Mouse (Mus musculus) embryonic fibroblast, embryonic 13.5 days (primary cell): ENCODE measurements around the gene Stk17b. TPM values are rescaled to one million over a fixed set of nuclear protein-coding genes. Genes with fewer than 3 reads are reported as not detected.
"Not testable (repeated sequence)": the region's sequence is repeated elsewhere in the genome, so short reads cannot be mapped to it uniquely, and the experiment has no call there.

ENCODE experiments used
- H3K27ac ChIP-seq: 2 replicates; pipeline ENCODE4 v1.5.1; 2012; ENCODE audit warnings: low read length, control low read depth, inconsistent platforms; ENCODE audit not compliant: insufficient read depth
- H3K4me1 ChIP-seq: 2 replicates; pipeline ENCODE4 v1.6.1; 2011; ENCODE audit warnings: low read length; ENCODE audit not compliant: control insufficient read depth, insufficient read depth
- H3K4me3 ChIP-seq: 2 replicates; pipeline ENCODE4 v1.5.1; 2011; ENCODE audit warnings: mild to moderate bottlenecking, control low read depth, low read length; ENCODE audit not compliant: insufficient read depth
- CTCF ChIP-seq: IDR thresholded peaks from 2 replicates; pipeline ENCODE4 v1.5.1; 2011; ENCODE audit warnings: mild to moderate bottlenecking, control low read depth, low read length, moderate library complexity, borderline replicate concordance; ENCODE audit not compliant: insufficient read depth
- POLR2A ChIP-seq: IDR thresholded peaks from 2 replicates; pipeline ENCODE4 v1.6.1; 2011; ENCODE audit warnings: low read depth, mild to moderate bottlenecking, control low read depth, low read length, moderate library complexity
- polyA plus RNA-seq: library from polyadenylated mRNA; stranded (reverse); fragments of >200 nt; gene quantifications from 2 replicates; pipeline ENCODE4 v1.2.4, GENCODE M21; 2011; ENCODE audit warnings: low read depth; ENCODE audit not compliant: missing spikeins, insufficient read length

Stk17b gene
- polyA plus RNA-seq, 1 experiment: 52.9 TPM

DNA sequence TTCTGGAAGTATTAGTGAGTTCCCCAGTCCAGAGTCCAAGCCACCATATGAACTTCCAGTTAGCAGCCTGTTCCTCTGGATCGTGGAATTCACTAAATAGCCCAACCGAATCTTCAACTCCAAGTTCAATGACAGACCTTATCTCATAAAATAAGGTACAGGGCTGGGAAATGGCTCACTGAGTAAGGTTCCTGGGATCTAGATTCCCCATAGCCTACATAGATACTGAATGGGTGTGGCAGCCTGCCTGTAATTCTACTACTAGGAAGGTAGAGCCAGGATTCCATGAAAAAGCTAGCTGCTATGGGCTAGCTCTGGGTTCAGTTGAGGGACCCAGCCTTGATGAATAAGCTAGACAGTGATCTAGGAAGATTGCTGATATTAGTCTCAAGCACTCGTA, 48.4 kb downstream of the Stk17b start:
- Histone ChIP-seq H3K27ac (no peak overlapping the region), H3K4me3 (no peak overlapping the region), H3K4me1 (no peaks in the 10 kb centered on the region)
- no peak for TF ChIP-seq CTCF
- no peak for TF ChIP-seq POLR2A

DNA sequence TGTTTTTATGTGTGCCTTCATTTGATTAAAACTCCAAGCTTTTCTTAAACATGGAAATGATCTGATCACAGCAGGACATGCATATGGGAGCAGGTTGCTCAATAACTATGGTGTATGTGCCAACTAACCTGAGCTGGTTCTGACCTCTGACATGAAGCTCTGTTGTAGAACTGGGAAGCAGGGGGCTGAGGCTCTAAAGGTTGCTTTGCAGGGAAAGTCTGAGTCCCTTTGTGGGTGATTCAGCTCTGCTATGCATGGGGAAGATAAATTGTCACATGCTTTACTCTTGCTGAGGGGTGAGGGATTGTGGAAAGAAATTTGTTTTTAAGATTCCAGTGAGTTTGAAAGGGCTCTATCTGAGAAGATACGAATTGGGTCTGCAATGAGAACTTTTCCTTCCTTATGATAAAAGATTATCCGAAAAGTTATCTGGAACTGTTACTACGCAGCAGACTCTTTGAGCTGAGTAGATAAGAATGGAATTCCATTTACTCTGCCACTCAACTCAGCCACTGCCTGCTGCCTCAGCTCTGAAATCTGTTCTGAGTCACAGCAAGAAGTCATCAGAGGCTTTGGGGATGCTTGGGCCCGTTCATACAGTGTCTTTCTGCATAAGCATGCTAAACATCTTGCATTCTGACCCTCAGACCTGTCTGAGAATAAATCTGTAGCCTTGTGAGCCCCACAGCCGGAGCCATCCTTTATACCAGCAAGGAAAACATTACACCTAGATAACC, 56.4 kb downstream of the Stk17b start:
- Histone ChIP-seq H3K4me1 (peaks cover 11% of the 10 kb centered on the region), H3K4me3 (no peak overlapping the region), H3K27ac (0 out of 2 replicates have a peak overlapping the region, but pooled peaks have one; percentile 9)
- TF ChIP-seq POLR2A (no peak), CTCF (no peak)

DNA sequence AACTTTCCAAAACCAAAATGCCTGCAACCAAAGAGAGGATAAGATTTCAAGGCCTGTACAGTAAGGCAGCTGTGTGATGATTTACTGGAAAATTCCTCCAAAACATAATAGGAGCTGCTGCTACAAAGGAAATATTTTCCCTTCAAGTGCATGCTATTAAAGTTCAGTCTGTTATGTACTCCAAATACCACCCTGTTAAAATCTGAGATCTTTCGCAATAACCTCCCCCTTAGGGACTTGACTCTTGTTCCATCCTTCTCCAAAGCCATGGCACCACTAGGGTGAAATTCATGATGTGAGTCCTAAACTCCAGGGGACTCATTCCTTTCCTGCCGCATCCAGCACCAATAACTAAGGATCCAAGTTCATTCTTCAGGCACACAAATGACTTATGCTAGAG, 58.1 kb downstream of the Stk17b start:
- TF ChIP-seq CTCF (no peak), POLR2A (no peak)
- H3K4me3 ChIP-seq: no peak overlapping the region
- no peak overlapping the region for H3K27ac ChIP-seq
- peaks cover 11% of the 10 kb centered on the region for H3K4me1 ChIP-seq

DNA sequence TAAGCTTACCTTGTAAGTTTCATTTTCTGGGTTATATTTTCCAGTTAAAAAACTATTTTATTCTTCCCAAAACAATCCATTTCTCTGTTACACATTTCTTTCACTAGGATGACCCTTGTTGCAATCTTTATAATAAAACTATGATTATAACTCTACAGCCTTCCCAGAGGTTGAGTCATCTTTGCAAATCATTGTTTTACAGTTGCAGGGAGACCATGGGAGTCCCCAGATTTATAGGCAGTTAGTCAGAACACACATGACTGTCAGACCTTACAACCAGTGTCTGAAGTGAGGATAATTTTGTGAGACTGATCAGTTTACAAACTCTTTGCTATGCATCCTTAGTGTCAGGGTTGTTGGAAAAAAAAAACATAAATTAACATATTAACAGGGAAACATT, 63.7 kb downstream of the Stk17b start:
- Histone ChIP-seq H3K27ac (peak overlapping the region; percentile 69), H3K4me3 (no peak overlapping the region), H3K4me1 (peaks cover 3% of the 10 kb centered on the region)
- no peak for TF ChIP-seq CTCF

DNA sequence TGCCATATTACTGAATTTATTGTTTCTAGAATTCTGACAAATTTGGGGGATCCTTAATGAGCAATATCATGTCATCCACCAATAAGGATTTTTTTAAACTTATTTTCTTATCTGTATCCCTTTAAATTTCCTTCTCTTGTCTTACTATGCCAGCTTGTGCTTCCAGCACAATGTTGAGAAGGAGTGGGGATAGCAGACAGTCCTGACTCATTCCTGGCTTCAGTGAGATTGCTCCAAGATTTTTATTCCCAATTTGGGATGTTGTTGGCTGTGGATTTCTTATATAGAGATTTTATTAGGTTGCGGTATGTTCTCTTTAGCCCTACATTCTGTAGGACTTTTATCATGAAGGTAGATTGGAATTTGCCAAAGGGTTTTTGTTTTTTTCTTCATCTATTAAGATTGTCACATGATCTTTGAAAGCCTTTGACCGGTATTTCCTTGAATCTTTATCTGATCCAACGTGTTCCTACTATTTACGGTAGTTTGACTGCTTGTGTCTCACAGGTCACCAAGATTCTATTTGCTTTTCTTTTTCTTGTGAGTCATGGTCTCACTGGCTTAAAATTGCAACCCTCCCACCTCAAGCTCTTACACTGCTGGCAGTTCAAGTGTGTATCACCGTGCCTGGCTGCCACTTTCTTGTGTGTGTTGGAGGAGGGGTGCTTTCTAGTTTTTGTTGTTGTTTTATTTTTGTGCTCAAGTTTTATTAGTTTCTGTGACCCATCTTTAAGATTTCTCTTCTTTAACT, 64.2 kb downstream of the Stk17b start:
- H3K4me3 ChIP-seq: no peak overlapping the region
- TF ChIP-seq CTCF (no peak), POLR2A (no peak)
- H3K27ac ChIP-seq: peak overlapping the region; percentile 69
- peaks cover 3% of the 10 kb centered on the region for H3K4me1 ChIP-seq

DNA sequence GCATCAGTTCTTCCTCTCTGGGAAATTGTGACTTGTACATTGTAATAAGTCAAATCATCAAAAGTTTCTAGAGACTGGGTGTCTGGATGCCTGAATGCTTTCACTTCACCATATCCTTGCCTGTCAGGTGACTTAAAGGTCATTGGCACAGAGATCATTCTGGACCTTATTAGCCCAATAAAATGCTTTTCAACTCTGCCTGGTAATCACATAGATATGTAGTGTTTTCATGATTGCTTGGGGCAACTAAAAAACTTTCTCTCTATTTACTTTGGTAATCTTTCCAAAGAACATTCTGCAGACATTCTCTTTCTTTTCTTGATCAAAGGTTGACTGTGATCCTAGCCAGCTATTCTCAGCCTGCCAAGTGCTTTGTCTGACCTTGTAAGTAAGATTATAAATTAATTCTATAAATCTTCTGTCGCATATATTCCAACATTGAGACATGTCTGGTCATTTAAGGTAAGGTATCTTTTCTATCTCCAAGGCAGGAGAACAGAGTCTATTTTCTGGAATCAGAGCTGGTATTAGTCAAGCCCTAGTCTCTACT, 69.0 kb downstream of the Stk17b start:
- Histone ChIP-seq H3K4me3 (no peak overlapping the region), H3K27ac (peak overlapping the region; percentile 65), H3K4me1 (peaks cover 8% of the 10 kb centered on the region; the same call in 1 of the 2 replicates)
- no peak for TF ChIP-seq CTCF
- TF ChIP-seq POLR2A: no peak

DNA sequence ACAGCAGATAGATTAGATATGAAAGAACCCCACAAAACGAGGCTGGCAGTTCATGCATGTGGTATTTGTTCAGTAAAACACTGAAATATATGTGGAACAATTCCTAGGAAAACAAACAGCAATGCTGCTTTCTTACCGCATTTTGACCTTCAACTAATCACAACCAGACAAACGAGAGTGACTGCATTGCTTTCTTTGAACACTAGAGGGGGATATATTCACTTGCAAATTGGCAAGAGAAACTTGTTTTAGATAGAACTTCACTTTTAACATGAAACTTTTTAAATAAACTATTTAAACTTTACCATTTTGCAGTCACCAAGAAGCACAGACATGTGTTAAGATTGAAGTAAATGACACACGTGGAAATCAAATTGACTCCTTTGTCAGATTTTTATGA, 69.6 kb downstream of the Stk17b start:
- Histone ChIP-seq H3K4me1 (peaks cover 8% of the 10 kb centered on the region; the same call in 1 of the 2 replicates), H3K4me3 (no peak overlapping the region), H3K27ac (peak overlapping the region; percentile 72; the same call in 1 of the 2 replicates)
- TF ChIP-seq POLR2A (no peak), CTCF (no peak)

DNA sequence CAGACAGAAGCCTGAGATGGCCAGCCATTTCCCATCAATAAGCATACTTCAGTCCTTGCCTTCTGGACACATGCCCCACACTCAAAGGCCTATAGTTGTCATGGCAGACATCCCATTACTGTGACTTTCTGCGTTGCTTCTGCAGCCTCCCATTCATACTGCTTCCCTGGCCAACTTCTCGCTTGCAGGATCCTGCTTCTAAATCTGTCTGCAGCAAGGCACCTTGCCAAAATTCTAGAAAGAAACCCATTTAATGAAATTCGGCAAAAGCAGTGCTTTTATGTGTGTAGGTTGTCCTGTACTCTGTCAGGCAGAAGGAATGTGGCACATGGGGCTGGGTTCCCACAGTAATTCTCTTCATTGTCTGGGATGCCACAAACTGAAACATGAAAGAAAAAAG, 71.6 kb downstream of the Stk17b start:
- peak overlapping the region; percentile 20; the same call in 1 of the 2 replicates for H3K27ac ChIP-seq
- not testable (repeated sequence) for H3K4me3 ChIP-seq, H3K4me1 ChIP-seq

DNA sequence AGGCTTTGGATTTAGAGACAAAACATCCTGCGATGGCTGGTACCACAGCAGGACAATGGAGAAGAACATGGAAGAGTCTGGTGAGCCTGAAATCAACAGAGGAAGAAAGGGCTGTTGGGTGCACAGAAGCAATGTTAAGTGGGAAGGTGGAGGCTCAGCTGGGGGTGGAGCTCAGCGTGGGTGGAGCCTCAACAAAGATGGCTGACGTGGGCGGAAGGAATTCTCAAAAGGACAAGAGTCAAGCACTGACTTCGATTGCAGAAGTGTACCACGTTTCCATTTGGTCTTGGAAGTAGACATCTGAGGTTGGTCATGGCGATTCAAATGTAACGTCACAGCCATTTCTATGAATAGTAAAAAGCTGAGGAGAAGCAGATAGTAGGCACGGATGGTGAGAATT, 74.0 kb downstream of the Stk17b start:
- Histone ChIP-seq H3K27ac (no peak overlapping the region), H3K4me1 (peaks cover 8% of the 10 kb centered on the region; the same call in 1 of the 2 replicates), H3K4me3 (no peak overlapping the region)
- no peak for TF ChIP-seq POLR2A
- TF ChIP-seq CTCF: no peak

DNA sequence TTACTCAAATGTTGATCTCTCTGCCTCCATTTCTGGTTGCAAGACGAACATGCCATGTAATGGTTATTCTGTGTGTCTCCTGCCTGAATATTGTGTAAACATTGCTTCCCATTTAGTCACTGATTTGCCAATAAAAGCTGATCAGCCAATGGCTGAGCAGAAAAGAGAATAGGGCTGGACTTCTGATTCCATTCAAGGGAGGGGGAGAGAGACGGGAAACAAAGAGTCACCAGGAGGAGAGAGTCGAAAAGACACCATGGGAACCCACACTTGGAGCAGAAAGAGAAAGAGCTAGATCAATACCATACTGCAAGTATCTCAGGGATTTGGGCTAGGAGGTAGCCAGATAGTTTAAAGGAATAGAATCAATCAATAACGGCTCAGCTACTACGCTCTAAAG, 75.4 kb downstream of the Stk17b start:
- H3K4me1 ChIP-seq, H3K27ac ChIP-seq, H3K4me3 ChIP-seq: not testable (repeated sequence)
